Mouse (Mus musculus) layer of hippocampus, postnatal 14 days (tissue): ENCODE data around the gene Mum1. TPM values are rescaled to one million over a fixed set of nuclear protein-coding genes. Genes with fewer than 3 reads are reported as not detected.

Experiments
- DNase-seq, 2 experiments: peaks; one replicate each; pipeline ENCODE4 v3.0.0; 2021 to 2022; ENCODE audit warnings: low spot score in 2 of 2, mixed read lengths in 1 of 2
- long read RNA-seq, 2 experiments: library from polyadenylated mRNA; stranded (forward); transcript quantifications; one replicate each; pipeline ENCODE4 v2.0.0; 2021
- total RNA-seq, 2 experiments: library from RNA; stranded (reverse); gene quantifications; 2 replicates each; pipeline ENCODE4 v1.2.3; 2021

Gene Mum1
- 10 to 100 TPM; 34.4 to 43.7 TPM for total RNA-seq
- long read RNA-seq, experiment 1, transcript Mum1-201 (14 exons, 2,640 nt), result major isoform, 16 of 51 reads
- long read RNA-seq, experiment 1, partial matches to known transcripts, result 11 of 51 reads
- long read RNA-seq, experiment 1, other reads (novel, unspliced or antisense), result 19 of 51 reads
- long read RNA-seq, experiment 2, transcript Mum1-201 (14 exons, 2,640 nt), result major isoform, 25 of 53 reads
- long read RNA-seq, experiment 2, partial matches to known transcripts, result 19 of 53 reads
- long read RNA-seq, experiment 2, other reads (novel, unspliced or antisense), result 9 of 53 reads

DNA sequence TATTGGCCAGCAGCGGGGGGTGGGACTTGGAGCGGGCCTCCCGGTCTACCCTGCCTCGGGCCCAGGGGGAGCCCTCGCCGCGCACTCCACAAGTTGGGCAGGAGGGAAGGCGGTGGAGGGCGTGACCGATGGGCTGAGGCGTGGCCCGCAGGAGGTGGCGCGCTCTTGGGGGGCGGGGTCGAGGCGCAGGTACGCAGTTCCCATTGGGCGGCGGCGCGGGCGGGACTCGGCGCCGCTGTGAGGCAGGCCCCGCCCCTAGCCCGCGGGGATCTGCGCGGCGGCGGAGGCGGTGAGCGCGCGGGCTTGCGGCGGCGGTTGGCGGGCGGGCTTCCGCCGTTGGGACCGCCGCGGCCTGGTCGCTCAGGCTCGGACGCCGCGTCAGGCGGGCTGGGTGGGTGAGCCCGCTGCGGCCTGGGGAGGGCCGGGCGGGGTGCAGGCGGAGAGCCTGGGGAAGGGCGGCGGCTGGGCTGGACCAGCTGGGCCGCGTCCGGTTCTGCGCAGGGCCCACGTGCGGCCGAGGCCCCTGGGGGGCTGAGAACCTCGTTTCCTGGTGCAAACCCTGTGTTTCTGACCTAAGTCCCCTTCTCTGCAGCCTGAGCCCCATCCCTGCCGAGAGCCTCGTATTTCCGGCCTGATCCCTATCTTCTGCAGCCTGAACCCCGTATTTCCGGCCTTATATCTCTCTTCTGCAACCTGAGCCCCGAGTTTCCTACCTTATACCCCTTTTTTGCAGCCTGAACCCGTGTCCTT lies at the start of gene Mum1:
Mum1 (plus strand) TSS at position 19 of the 750 bp plus-strand sequence.
- peak; percentile 96 to 98 for DNase-seq

- DNase-seq, result no peak
Measured at GRCm38 (mm10) chr10:80177441-80178279, 48.6 kb upstream of the Mum1 start.

- no peak for DNase-seq
Measured at GRCm38 (mm10) chr10:80179068-80180051, 46.9 kb upstream of the Mum1 start, which contains the start of gene Efna2. TSS of gene Efna2 (plus strand) at chr10:80179482.

DNA sequence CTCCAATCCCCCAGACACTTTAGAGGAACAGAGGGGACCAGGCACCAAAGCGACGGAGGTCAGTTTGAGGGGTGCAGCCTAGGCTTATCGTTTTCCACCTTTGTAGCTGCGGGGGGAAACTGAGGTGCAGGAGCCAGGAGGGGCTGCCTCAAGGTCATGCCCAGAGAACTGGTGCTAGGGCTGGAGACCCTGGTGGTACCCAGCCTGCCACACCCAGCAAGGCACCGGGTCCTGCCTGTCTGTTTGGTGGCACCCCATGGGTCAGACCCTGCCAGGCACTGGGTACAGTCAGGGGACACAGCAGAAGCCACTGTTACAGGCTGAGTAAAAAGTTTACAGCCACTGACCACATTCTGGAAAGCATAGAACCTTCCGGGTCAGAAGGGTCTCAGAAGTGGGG lies 45.9 kb upstream of the Mum1 start:
- DNase-seq, result no peak

DNA sequence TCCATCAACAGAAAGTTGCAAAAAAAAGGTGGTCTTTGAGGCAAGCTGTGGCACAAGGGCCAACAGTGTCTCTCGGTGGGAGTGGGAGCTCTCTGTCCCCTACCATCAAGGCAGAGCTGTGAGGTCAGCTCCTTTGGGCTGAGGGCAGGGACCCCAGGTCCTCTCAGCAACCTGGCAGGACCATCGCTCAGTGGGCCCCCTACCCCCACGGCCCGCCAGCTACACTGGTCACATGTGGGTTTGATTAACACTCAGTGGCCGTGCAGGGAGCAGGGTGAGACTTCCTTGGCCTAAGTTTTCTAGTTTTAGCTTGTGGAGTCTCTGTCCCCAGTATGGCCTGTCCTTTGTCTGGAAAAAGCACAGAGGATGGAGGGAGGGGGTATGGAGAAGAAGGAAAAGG lies 45.4 kb upstream of the Mum1 start:
- DNase-seq, result no peak

GRCm38 (mm10) chr10:80182547-80182946 lies 43.7 kb upstream of the Mum1 start:
- no peak for DNase-seq

GRCm38 (mm10) chr10:80186649-80187048 lies 39.6 kb upstream of the Mum1 start:
- DNase-seq, result no peak

DNA sequence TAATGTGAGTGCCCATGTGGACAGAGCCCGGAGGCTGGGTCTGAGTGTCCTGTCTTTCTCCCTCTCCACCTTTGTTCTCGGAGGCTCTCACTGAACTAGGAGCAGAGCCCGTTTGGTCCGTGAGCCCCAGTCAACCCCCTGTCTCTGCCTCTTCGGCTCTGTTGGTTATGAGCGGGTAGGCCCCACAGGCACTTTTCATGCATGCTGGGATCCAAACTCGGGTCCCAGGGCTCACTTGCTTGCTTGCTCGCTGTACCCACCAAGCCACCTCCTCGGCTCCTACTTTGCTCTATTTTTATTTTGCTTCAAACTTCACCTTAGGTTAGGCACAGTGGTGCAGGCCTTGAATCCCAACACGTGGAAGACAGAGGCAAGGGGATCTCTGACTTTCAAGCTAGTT lies 38.5 kb upstream of the Mum1 start:
- DNase-seq, result no peak

- no peak for DNase-seq
Measured at GRCm38 (mm10) chr10:80188453-80189024, 37.7 kb upstream of the Mum1 start.

- no peak for DNase-seq
Measured at GRCm38 (mm10) chr10:80189999-80190398, 36.2 kb upstream of the Mum1 start.

- peak in 1 of 2 experiments; percentile 64 for DNase-seq
Measured at GRCm38 (mm10) chr10:80190491-80191051, 35.7 kb upstream of the Mum1 start.

GRCm38 (mm10) chr10:80193976-80194375 lies 32.3 kb upstream of the Mum1 start:
- DNase-seq, result no peak

DNA sequence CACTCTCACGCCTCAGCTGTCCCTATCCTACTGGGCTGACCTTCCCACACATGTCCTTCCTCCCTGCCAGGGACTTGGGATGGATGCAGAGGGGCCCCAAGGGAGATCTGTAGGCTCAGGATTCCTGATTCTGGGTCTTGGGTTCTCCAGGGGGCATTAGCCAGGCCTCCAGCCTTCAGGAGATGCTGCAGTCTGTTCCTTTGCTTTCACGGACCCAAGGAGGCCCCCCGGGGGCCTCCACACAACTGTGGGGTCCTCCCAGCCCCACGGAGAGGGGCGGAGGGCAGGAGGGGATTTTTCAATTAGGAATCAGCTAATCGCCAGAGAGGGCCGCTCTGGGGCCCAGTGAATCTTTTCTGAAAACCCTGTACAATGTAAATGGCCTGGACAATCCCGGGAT lies 31.8 kb upstream of the Mum1 start:
- DNase-seq, result no peak

DNA sequence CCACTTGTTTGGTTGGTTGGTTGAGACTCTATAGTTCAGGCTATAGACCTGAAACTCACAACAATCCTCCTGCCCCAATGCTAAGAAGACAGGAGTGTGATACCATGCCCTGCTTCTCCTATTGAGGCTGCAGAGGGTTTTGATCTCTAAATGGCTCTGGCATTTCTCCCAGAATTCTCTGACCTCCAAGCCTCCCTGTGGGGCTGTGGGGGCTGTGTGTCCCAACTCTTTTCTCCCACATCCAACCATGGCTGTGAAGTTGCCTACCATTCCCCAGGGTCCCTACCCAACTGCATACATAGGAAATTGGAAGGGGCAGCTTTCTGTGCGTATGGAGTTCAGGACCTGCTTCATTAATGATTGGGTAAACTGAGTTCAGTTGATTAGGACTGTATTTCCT lies 30.1 kb upstream of the Mum1 start:
- DNase-seq, result no peak

- DNase-seq, result no peak
Measured at GRCm38 (mm10) chr10:80196778-80197581, 29.3 kb upstream of the Mum1 start.

DNA sequence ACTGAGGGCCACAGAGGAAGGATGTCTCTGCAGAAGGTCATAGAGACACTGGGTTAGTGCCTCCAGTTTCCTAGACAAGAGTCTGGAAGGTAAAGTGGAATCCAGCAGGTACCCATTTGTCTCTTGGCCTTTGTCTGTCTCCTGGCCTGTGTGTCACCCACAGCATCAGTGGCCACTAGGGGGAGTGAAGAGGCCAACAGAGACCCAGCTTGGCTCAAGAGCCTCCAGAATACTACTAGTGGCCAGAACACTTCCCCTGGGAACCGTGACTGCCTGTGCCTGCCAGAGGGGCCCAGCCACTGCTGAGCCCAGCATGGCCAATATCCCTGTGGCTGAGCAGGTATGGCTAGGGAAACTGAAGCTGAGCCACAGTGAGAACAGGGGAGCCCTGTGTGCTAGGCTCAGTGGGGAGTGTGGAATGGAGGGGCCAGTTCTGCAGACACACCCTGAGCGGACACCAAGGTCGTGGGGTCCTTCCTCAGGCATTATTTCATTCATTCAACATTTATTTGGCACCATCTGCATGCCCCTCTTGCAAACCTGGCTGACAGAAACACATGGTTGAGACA lies 26.7 kb upstream of the Mum1 start:
- peak; percentile 60 to 84 for DNase-seq

DNA sequence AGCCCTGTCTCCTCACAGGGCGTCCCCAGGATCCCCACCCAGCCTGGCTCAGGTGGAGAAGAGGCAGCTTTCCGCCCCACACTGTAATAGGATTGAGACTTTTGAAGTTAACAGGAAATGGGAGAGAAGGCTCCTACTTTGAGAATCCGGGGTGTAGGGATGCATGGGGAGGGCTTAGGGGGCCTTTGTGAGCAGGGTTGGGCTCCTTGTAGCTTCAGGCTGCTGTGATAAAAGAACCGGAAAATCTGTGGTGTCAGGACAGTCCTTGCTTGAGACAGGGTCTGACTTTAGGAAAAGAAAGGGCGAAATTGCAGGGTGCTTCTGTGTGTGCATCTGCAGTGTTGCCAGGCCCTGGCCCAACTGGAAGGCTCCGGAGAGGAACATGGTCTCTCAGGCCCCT lies 25.7 kb upstream of the Mum1 start:
- no peak for DNase-seq

- DNase-seq, result no peak
Measured at GRCm38 (mm10) chr10:80204055-80204454, 22.2 kb upstream of the Mum1 start.

- DNase-seq, result no peak
Measured at GRCm38 (mm10) chr10:80207201-80207600, 19.0 kb upstream of the Mum1 start.
